Mouse (Mus musculus) left cerebral cortex, adult 18-20 months (tissue): ENCODE data around the gene Slc39a11. TPM values are rescaled to one million over a fixed set of nuclear protein-coding genes. Genes with fewer than 3 reads are reported as not detected.

ENCODE experiments used
- DNase-seq, 2 experiments: peaks; one replicate each; pipeline ENCODE4 v3.0.0; 2021 to 2022; ENCODE audit warnings: low spot score in 2 of 2, mixed read lengths in 1 of 2
- long read RNA-seq, 2 experiments: library from polyadenylated mRNA; stranded (forward); transcript quantifications; one replicate each; pipeline ENCODE4 v2.0.0; 2021
- total RNA-seq, 2 experiments: library from RNA; stranded (reverse); gene quantifications; 2 replicates each; pipeline ENCODE4 v1.2.3; 2021

Gene Slc39a11
- total RNA-seq = 10 to 100 TPM; 13.9 to 15.3 TPM
- long read RNA-seq, experiment 1, transcript Slc39a11-202 (10 exons, 2,664 nt) = major isoform, 5 of 31 reads
- long read RNA-seq, experiment 1, partial matches to known transcripts = 3 of 31 reads
- long read RNA-seq, experiment 1, other reads (novel, unspliced or antisense) = 19 of 31 reads
- long read RNA-seq, experiment 2, partial matches to known transcripts = 1 of 18 reads
- long read RNA-seq, experiment 2, other reads (novel, unspliced or antisense) = 10 of 18 reads

DNA sequence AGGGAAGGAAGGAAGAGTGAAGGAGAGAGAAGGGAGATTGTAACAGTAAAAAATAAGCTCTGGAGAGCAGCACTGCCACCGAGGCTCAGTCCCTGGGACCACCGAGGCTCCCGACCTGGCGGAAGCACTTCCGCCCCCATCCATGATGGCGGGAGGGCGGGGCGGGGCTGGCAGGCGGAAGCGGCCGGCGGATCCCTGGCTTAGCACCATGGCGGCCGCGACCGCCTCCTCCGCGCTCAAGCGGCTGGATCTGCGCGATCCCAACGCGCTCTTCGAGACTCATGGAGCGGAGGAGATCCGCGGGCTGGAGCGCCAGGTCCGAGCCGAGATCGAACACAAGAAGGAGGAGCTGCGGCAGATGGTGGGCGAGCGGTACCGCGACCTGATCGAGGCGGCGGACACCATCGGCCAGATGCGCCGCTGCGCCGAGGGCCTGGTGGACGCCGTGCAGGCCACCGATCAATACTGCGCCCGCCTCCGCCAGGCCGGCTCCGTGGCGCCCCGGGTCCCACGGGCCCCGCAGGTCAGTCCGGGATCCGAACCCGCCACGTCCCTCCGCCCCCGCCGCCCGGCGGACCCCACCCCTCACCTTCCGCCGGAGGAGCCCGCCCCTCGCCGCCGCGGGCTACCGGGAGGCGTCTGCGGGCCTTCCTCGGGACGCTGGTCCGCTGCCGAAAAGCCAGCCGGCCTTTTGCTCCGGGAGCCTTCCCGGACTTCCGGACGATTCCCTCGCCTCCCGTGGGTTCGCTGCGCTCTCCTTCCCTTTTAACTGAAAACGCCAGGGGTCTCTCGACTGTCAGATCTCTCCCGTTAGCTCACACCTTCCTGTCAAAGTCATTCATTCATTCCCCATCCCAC, at the start of gene Slc39a11:
Gene Slc39a11 (minus strand): TSS at position 727 of the 858 bp plus-strand sequence.
- DNase-seq = peak; percentile 48 to 72

- no peak for DNase-seq
These were observed 49.8 kb upstream of the Slc39a11 start for GRCm38 (mm10) chr11:113699643-113700042.

- no peak for DNase-seq
These were observed 48.2 kb upstream of the Slc39a11 start for GRCm38 (mm10) chr11:113698013-113698545.

DNA sequence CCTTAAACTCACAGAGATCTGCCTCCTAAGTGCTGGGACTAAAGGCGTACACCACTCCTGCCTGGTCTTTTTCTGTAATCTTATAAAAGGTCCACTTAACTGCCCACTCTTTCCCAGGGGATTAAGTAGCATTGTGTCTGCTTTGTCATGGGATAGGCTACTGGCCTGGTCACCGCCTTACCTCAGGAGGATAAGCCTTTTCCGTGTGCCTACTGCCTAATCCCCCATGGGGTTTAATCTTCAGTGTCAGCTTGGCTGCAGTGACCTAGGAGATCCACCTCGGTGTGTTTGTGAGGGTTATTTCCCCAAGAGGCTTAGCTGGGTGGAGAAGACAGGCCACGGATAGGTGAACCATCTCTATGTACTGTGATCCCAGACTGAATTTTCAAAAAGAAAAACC, 47.7 kb upstream of the Slc39a11 start:
- DNase-seq = no peak

DNA sequence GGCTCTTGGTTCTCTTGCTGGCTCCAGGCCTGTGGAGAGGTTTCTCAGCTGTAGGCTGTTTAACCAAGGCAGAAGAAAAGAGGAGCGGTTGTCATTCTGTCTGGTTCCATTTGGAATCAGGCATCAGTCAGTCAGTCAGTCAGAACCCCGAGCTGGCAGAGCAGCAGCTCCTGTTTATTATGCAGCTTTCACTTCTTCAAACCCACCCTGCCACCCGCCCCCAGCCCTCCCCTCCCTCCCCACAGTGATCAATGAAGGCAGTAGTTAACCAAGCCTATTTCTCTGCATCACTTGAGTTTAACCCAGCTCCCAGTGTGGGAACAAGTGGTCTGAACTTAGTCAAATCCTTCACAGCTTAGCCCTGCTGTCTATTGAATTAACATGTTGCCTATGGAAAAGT, 42.0 kb upstream of the Slc39a11 start:
- no peak for DNase-seq

- no peak for DNase-seq
These were observed 41.4 kb upstream of the Slc39a11 start for GRCm38 (mm10) chr11:113691318-113691717.

GRCm38 (mm10) chr11:113690506-113690905, 40.6 kb upstream of the Slc39a11 start:
- DNase-seq = peak in 1 of 2 experiments; percentile 27

- no peak for DNase-seq
These were observed 37.2 kb upstream of the Slc39a11 start for GRCm38 (mm10) chr11:113687031-113687430.

GRCm38 (mm10) chr11:113684707-113685426, 35.0 kb upstream of the Slc39a11 start:
- no peak for DNase-seq

GRCm38 (mm10) chr11:113683957-113684706, 34.3 kb upstream of the Slc39a11 start, which contains the start of the genes Fam104a and D11Wsu47e:
TSS of gene Fam104a (minus strand) at chr11:113684155.
TSS of gene D11Wsu47e (plus strand) at chr11:113684412.
- peak; percentile 95 to 96 for DNase-seq

DNA sequence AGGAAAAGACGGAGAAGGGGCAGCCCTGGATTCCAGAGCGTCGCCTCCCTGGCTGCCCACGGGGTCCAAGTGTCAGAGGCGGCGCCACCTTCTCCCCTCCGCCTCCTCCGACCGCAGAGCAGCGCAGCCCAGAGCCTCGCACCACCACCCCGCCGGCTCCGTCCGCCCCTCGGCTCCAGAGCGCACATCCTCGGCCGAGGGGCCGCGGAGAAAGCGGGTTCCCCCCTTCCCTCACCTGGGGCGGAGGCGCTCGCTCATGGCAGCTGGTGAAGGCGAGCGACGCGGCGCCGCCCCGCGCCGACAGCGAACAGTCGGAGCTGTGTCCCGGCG, 33.7 kb upstream of the Slc39a11 start:
- DNase-seq = no peak

GRCm38 (mm10) chr11:113682897-113683626, 33.2 kb upstream of the Slc39a11 start:
- no peak for DNase-seq

DNA sequence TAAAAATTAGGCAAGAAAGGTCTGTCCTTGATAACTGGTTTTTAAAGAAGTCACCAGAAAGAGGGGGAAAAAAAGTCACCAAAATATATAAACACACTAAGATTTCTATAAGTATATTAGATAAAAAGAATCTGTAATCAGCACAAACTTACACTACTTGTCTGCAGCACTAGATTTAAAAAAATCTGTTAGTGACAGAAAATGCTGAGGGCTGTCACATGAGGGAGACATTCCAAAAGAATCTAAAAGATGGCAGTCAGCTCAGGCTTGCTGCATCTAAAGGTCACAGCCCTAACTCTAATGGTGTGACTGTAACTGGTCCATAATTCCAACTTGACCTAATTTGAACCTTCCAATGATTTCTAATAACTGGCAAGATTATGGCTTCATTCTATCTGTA, 32.1 kb upstream of the Slc39a11 start:
- no peak for DNase-seq

DNA sequence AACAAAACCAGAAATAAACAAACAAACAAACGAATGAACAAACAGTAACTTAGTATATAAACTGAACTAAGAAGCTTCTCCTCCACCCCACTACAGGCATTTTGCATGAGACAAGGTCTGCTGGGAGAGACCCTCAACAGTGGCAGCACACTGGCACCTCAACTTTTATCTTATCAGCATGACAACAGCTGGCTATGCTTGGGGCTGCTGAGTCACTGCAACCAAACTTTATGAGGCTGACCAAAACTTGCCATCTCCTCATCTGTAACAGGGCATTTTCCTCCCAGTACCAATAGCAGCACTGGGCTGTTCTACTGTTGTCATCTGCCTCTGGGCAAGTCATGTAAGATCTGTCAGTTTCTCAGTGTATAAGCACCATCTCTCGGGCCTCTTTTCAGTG, 31.1 kb upstream of the Slc39a11 start:
- no peak for DNase-seq

- DNase-seq = no peak
These were observed 28.5 kb upstream of the Slc39a11 start for GRCm38 (mm10) chr11:113678373-113678772.

DNA sequence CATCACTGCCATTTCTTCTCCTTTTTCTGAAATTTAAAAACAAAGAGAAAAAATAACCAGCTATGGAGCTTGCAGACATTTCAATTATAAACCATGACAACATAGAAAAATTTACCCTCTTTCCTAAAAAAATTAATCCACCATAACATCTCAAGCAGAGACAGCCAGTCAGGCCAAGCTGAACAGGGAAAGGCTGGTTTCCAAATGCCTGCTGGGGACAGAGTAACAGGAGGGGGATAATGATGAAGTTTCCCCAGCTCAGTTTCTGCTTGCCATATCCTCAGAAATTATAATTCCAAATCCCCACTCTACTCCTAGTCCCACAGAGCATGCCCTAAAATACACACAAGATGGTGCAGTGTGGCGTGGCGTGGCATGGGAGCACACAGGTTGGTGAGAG, 27.5 kb upstream of the Slc39a11 start:
- DNase-seq = no peak

DNA sequence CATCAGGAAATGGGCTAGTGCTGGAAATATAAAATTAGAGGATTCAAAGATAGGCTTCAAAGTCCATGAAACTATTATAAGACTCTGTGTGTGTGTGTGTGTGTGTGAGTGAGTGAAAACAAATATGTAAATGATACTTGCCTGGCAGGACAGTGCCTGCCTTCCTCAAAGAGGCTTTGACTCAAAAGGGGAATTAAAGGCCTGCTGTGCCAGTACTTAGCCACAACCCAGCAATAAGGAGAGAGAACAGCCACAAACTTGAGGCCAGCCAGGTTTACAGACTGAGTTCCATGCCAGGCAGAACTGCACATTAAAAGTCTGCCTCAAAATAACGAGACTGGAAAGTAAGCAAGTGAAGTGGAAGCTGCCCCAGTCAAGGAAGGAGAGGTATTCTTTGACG, 27.0 kb upstream of the Slc39a11 start:
- no peak for DNase-seq

DNA sequence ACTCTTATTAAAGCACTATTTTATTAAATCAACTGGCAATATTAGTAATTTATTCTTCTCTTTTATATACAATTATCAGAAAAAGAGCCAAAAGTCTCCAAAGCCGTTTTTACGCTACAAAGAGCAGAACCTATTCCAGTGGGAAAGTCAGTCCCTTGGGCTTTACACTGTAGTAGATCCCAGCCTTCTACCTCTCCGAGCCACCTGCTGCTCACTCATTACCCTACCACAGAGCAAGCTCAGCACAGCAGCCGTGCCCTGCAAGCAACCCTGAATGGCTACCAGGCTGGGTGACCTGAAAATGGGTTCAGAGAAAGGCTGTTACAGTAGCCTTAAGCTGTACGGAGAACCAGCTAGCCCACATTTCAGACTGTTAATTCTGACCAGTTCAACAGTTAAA, 24.7 kb upstream of the Slc39a11 start:
- DNase-seq = no peak

DNA sequence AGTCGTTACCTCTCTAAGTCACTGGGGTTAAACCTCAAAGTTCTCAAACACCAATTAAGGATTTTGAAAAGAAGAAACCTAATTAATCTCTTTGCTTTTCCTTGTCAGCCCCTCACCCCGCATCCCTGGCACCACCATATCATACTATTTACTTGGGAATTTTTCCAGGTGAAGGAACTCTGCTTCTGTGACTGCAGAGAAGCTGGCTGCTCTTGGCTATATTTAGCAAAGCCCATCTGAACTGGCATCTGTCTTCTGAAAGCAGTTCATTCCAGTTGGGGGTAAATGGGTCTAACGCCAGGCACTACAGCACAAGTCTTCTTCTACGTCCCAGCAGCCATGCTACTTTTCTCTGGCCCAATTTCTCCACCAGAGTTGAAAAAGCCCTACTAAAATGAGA, 23.7 kb upstream of the Slc39a11 start:
- no peak for DNase-seq

GRCm38 (mm10) chr11:113669711-113670110, 19.8 kb upstream of the Slc39a11 start:
- no peak for DNase-seq
